Mouse (Mus musculus) NIH3T3 (cell line): Measurements from ENCODE around the gene Cpsf4l.

Source experiments
- DNase-seq: peaks from one replicate; pipeline ENCODE4 v3.0.0-alpha.2; 2012; ENCODE audit warnings: low read depth

Cpsf4l gene

GRCm38 (mm10) chr11:113735151-113735550 is 25.3 kb upstream of the Cpsf4l start:
- DNase-seq = no peak

DNA sequence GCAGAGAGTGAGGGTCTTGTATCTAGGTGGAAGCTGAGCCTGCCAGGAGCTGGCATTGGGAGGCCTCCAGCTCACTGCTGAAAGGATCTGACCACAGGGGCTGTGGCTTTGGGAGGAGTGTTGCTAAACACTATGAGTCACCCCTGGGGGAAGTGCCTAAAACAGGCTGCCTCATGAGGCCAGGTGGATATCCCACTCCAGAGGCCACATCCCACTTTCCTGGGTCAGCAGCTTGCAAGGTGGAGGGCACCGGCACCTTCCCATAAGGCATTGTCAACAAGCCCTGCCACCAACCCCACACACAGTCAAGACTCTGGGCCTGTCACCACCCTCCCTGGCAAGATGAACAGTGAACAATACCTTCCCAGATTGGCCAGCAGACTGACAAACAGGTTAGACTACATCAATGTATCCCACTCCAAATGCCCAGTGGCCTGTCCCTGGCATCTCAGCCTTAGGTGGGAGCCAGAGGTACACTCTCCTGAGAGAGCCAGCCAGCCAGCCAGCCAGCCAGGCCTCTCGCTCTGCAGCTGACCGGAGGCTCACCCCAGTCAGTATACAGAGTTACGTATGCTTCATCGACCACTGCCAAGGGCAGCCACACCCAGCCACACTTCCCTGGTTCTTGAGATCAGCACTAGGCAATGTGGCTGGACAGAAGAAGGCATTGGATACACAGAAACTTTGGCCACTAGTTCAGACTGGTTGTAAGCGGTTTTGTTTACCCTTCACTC is 24.0 kb upstream of the Cpsf4l start:
- peak; percentile 89 for DNase-seq

- no peak for DNase-seq
These were observed 22.3 kb upstream of the Cpsf4l start for GRCm38 (mm10) chr11:113731945-113732612.

- no peak for DNase-seq
These were observed 21.1 kb upstream of the Cpsf4l start for GRCm38 (mm10) chr11:113730879-113731278.

- peak; percentile 93 for DNase-seq
These were observed 20.1 kb upstream of the Cpsf4l start for GRCm38 (mm10) chr11:113729917-113730316.

GRCm38 (mm10) chr11:113729239-113729638 is 19.4 kb upstream of the Cpsf4l start:
- no peak for DNase-seq

GRCm38 (mm10) chr11:113727992-113728391 is 18.2 kb upstream of the Cpsf4l start:
- no peak for DNase-seq

- DNase-seq = peak; percentile 25
These were observed 17.4 kb upstream of the Cpsf4l start for GRCm38 (mm10) chr11:113726994-113727888.

GRCm38 (mm10) chr11:113725235-113726048 is 15.6 kb upstream of the Cpsf4l start:
- DNase-seq = peak; percentile 52

GRCm38 (mm10) chr11:113722405-113723090 is 12.7 kb upstream of the Cpsf4l start:
- DNase-seq = no peak

DNA sequence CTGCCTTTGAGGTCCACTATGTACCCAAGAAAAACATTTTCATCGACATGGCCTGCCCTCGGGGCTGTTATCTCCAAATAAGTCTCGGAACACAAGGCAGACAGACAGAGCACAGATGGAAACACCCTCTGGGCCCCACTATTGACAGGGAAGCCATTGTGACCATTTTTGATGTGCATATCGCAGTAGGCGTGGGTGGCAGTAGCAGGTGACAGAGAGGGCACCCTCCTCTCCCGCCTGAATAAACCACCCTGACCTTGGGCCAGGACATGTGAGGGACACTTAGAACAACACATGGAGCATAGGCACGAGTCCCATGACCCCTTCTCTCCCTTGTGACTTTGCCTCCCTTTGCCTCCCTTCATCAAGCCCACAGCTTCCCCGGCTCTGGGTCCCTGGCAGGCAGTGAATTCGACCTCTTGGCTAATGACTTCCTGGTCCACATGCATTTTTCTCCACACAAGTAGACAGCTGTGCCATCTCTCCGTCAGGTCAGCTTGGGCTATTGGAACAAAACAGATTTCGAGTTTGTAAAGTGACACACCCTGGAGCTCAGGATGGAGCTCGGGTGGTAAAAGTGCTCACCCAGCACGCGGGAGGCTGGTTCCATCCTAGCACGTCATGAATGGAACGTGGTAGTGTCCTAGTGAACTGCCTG is 8.1 kb upstream of the Cpsf4l start:
- no peak for DNase-seq

GRCm38 (mm10) chr11:113716132-113716531 is 6.3 kb upstream of the Cpsf4l start:
- no peak for DNase-seq

DNA sequence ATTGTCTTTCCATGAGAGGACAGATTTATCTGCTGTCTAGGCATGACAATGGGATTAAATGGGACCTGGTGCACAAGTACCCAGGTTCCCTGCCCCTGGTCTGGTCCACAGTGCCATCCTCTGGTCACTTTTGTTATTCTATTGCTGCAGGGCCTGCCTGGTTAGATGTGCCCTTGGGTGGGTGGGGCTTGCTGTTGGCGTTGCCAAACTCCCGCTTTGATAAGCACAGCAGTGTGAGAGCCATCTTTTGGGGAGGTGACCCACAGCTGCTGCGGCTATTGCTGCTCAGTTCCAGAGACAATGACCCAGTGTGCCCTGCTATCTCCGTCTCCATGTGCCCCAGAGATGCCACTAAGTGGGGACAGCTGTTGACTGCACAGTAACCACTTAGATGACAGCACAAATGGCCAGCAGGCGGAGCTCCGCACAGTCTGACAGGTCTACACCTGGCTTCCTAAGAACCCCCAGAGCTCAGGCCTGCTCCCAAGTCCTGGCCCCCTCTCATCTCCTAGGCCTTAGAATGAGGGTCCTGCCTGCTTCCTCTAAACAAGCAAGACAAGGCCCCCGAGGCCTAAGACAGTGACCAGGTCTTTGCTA is 5.4 kb upstream of the Cpsf4l start:
- DNase-seq = no peak

DNA sequence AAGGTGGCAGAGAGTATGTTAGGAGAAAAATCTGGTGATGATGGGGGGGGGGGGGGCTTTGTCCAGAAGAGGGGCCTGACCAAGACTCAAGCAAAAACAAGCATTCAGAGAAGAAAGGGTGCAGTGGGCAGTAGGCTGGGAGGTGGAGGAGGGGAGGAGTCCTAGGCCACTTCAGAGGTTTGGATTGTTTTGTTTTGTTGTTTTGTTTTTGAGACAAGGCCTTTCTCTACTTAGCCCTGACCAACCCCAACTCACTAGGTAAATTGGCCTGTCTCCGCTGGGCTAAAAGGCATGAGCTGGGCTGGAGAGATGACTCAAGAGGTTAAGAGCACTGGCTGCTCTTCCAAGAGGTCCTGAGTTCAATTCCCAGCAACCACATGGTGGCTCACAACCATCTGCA is 1.2 kb upstream of the Cpsf4l start:
- no peak for DNase-seq

DNA sequence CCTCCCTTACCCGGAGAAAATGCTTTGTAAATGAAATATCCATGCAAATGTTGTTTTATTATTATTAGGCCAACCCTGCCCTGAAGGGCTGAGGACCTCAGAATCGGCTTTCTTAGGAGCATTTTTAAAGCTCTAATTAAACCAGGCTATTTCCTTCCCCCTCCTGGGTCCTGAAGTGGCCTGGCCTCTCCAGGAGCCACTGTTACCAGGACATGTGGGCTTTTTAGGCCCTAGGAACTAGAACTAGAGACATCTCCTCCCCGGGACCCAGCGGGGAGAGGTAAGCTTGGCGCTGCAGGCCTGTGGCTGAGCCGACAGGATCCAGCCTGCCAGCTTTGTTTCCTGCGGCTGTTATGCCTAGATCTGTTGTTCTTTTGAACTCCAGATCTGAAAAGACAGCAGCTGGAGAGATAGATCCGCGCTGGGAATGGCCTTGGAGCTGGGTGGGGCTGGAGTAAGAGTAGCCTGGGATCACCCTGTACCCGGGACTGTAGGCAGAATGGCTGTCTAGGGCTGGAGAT is 500 bp upstream of the Cpsf4l start:
- DNase-seq = no peak

- no peak for DNase-seq
These were observed 545 bp downstream of the Cpsf4l start for GRCm38 (mm10) chr11:113709272-113709671.

GRCm38 (mm10) chr11:113708629-113709213 is 1.1 kb downstream of the Cpsf4l start:
- DNase-seq = no peak

DNA sequence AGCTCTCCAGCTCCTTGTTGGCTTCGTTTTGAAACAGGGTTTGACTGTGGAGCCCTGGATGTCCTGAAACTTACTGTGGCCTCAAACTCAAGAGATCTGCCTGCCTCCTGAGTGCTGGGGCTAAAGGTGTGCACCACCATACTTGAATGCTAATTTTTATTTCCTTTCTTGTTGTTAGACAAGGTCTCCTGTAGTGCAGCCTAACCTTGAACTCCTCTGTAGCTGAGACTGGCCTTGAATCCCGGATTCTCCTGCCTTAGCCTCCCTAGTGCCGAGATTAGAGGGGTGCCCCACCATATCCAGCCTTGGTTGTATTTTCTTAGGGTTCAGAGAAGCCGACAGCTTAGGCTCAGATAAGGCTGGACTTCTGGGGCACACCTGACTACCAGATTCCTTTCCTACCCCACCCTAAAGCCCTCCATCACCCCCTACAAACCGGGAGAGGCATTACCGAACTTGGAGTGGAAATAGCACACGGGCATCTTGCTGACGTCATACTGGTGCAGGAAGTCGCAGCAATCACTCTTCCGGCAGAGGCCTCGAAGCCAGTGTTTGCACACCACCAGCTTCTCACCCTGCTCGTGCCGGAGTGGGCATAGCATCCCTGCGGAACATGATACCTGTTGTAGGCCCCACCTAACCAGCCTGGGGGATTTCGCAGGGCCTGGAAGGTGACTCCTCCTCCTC is 3.7 kb downstream of the Cpsf4l start:
- DNase-seq = no peak

- peak; percentile 88 for DNase-seq
These were observed 6.1 kb downstream of the Cpsf4l start for GRCm38 (mm10) chr11:113703758-113704157.
